Comparison of ENCODE assay signal across 16 mouse cellular contexts in genomic region chr17:51204643-51205042, GRCm38 (mm10). TPM values are rescaled to one million over a fixed set of nuclear protein-coding genes. Genes with fewer than 3 reads are reported as not detected.
DNase-seq lines count a peak whose midpoint lies in the region; ATAC-seq and TF ChIP-seq lines count a peak whose summit lies in the region.
"Had no signal": no experiment of that assay in that cellular context is flagged by ENCODE, and none has a peak within 500 bp of the region (broad histone marks: within the 10 kb centered on the region; RNA-seq: fewer than 3 reads in every experiment).

No protein-coding gene starts in this region.

- TF ChIP-seq EP300 in heart, adult 2 months (IDR thresholded peaks at IDR 0.05; ENCODE audit: insufficient read depth, low read depth, low read length) = peak; percentile 100

- DNase-seq in heart, adult 2 months = peak; percentile 27 to 65
- DNase-seq in heart, adult 9 months (ENCODE audit: low spot score in 2 of 2) = peak; percentile 65 to 72
- DNase-seq in heart, postnatal 14 days = peak; percentile 24 to 49
- DNase-seq in left cerebral cortex, postnatal 14 days (ENCODE audit: low spot score in 2 of 2) = peak; percentile 11 to 57
- no peak for DNase-seq in lung, adult 2 months
- DNase-seq in thymus, postnatal 36 days = no peak
- DNase-seq: kidney, adult 2 months; kidney, postnatal 4 days; lung, adult 18-20 months; midbrain, embryonic 14.5 days; thymus, adult 18-20 months had no signal

- peaks cover 3% of the 10 kb centered on the region for H3K4me1 ChIP-seq in heart, adult 2 months (ENCODE audit: control insufficient read depth, insufficient read depth, low read length)
- no peaks in the 10 kb centered on the region for H3K4me1 ChIP-seq in heart, embryonic 12.5 days (replicated peaks)
- H3K4me1 ChIP-seq in lung, adult 2 months (ENCODE audit: control insufficient read depth, insufficient read depth, low read length) = no peaks in the 10 kb centered on the region
- H3K4me1 ChIP-seq: forebrain, embryonic 13.5 days; hindbrain, embryonic 15.5 days; limb, embryonic 15.5 days had no signal

- peaks cover 4% of the 10 kb centered on the region for H3K36me3 ChIP-seq in heart, adult 2 months (ENCODE audit: control insufficient read depth, insufficient read depth, low read length)
- H3K36me3 ChIP-seq in heart, embryonic 12.5 days = no peaks in the 10 kb centered on the region
- H3K36me3 ChIP-seq: hindbrain, embryonic 15.5 days; limb, embryonic 15.5 days had no signal

- intact Hi-C loops in heart, adult 2 months (cut with DNase I) = no loop called here
- intact Hi-C loops in heart, postnatal 14 days (cut with DNase I) = no loop called here
- intact Hi-C loops in left cerebral cortex, postnatal 14 days (cut with DNase I) = no loop called here

- no peak overlapping the region for H3K4me3 ChIP-seq in heart, adult 2 months
- no peak overlapping the region for H3K4me3 ChIP-seq in heart, embryonic 12.5 days
- no peak overlapping the region for H3K4me3 ChIP-seq in lung, adult 2 months (replicated peaks; ENCODE audit: extremely low read depth, low read depth, low read length)
- H3K4me3 ChIP-seq: forebrain, embryonic 13.5 days; hindbrain, embryonic 15.5 days; limb, embryonic 15.5 days had no signal

- H3K79me2 ChIP-seq in heart, adult 2 months (replicated peaks; ENCODE audit: control insufficient read depth, insufficient read depth, low read length) = no peaks in the 10 kb centered on the region

- no peak overlapping the region for H3K9ac ChIP-seq in heart, adult 2 months (ENCODE audit: low read depth, low read length)
- no peak overlapping the region for H3K9ac ChIP-seq in heart, embryonic 12.5 days
- H3K9ac ChIP-seq: forebrain, embryonic 13.5 days; hindbrain, embryonic 15.5 days; limb, embryonic 15.5 days had no signal

- ATAC-seq in heart, embryonic 12.5 days (ENCODE audit: insufficient number of reproducible peaks, low FRiP score) = no peak
- ATAC-seq: activated CD4-positive, CD25-positive, alpha-beta regulatory T cell, adult 4 months; forebrain, embryonic 13.5 days had no signal

- 40% methylated on average over 2 of the region's 2 CpGs for WGBS in heart, adult 2 months
- WGBS in heart, embryonic 12.5 days = 54% methylated on average over 2 of the region's 2 CpGs
- WGBS in lung, adult 2 months = 74% methylated on average over 2 of the region's 2 CpGs

- H3K27me3 ChIP-seq in heart, adult 2 months (ENCODE audit: control insufficient read depth, insufficient read depth, low read length) = no peaks in the 10 kb centered on the region
- H3K27me3 ChIP-seq in heart, embryonic 12.5 days (replicated peaks) = no peaks in the 10 kb centered on the region
- H3K27me3 ChIP-seq: forebrain, embryonic 13.5 days; hindbrain, embryonic 15.5 days; limb, embryonic 15.5 days had no signal

- no peak for TF ChIP-seq POLR2A in heart, adult 2 months (IDR thresholded peaks at IDR 0.05; ENCODE audit: insufficient read depth, low read depth, low read length)
- TF ChIP-seq POLR2A in lung, adult 2 months (IDR thresholded peaks at IDR 0.05; ENCODE audit: borderline replicate concordance, extremely low read depth, low read depth, low read length) = no peak

- H3K27ac ChIP-seq in heart, adult 2 months = peak overlapping the region; percentile 90
- no peak overlapping the region for H3K27ac ChIP-seq in heart, embryonic 12.5 days (ENCODE audit: poor library complexity, severe bottlenecking)
- H3K27ac ChIP-seq: forebrain, embryonic 13.5 days; hindbrain, embryonic 15.5 days; limb, embryonic 15.5 days had no signal

- H3K4me2 ChIP-seq in heart, embryonic 12.5 days = no peak overlapping the region
- H3K4me2 ChIP-seq: forebrain, embryonic 13.5 days; hindbrain, embryonic 15.5 days; limb, embryonic 15.5 days had no signal

- no peak for TF ChIP-seq CTCF in heart, adult 2 months (IDR thresholded peaks at IDR 0.05)
- no peak for TF ChIP-seq CTCF in lung, adult 2 months (IDR thresholded peaks at IDR 0.05; ENCODE audit: insufficient read depth, low read length)

- no peaks in the 10 kb centered on the region for H3K9me3 ChIP-seq in heart, embryonic 12.5 days (replicated peaks)
- H3K9me3 ChIP-seq: forebrain, embryonic 13.5 days; hindbrain, embryonic 15.5 days; limb, embryonic 15.5 days had no signal

RNA-seq across cellular contexts. Expression of gene Tbc1d5, which starts 25.5 kb away (rescaled TPM):
- 10 to 100 TPM; 15.8 to 19.4 TPM for total RNA-seq in heart, adult 2 months (2021)
- polyA plus RNA-seq in heart, adult 2 months (2012; rRNA removed) = 8.5 and 12.9 TPM in 2 replicates
- 10.8 and 11.3 TPM in 2 replicates for polyA plus RNA-seq in heart, embryonic 12.5 days (2016; fragmentation: Nextera tagmentation; extraction: Ambion mirVana)
- total RNA-seq in heart, postnatal 14 days (2021) = 10 to 100 TPM; 16.9 to 19.7 TPM
- 10 to 100 TPM; 26.8 to 33.3 TPM for total RNA-seq in left cerebral cortex, postnatal 14 days (2021)
- 9.5 and 11.6 TPM in 2 replicates for polyA plus RNA-seq in lung, adult 2 months (2012; rRNA removed)

Comparison
In these comparisons a context has a peak if more than half of its experiments do, and no peak if none do; other contexts are left out.
1. DNase-seq: peak in heart, adult 2 months (2 of 2), heart, adult 9 months (2 of 2), heart, postnatal 14 days (2 of 2) and left cerebral cortex, postnatal 14 days (2 of 2); none in lung, adult 2 months (single experiment) and thymus, postnatal 36 days (0 of 2).